Mouse (Mus musculus): ENCODE measurements around the gene Slk.

- no peak for TF ChIP-seq TAL1 (conservative IDR thresholded peaks at IDR 0.05; ENCODE audit: low read depth, low read length)
- TF ChIP-seq CTCF (IDR thresholded peaks at IDR 0.05; ENCODE audit: low read depth, low read length), result no peak
- TF ChIP-seq GATA1 (IDR thresholded peaks at IDR 0.05; ENCODE audit: borderline replicate concordance, low read length), result no peak
- no peak for TF ChIP-seq GATA2 (IDR thresholded peaks at IDR 0.05; ENCODE audit: borderline replicate concordance, low read depth, low read length)
- no peak for TF ChIP-seq POLR2AphosphoS5 (IDR thresholded peaks at IDR 0.05; ENCODE audit: insufficient replicate concordance, low read depth, low read length)
Measured at GRCm38 (mm10) chr19:47565031-47565654, 14.3 kb upstream of the Slk start.

Measured in G1E (cell line).